Mouse (Mus musculus) cortical plate, adult 2 months (tissue): ENCODE results near the gene Mcm10. TPM values are rescaled to one million over a fixed set of nuclear protein-coding genes. Genes with fewer than 3 reads are reported as not detected.

Experiments
- H3K27ac ChIP-seq: fragments of 200-500 bp; 2 replicates; pipeline ENCODE4 v1.5.1; 2012; ENCODE audit warnings: low read length, control low read depth, inconsistent platforms; ENCODE audit not compliant: insufficient read depth
- H3K4me1 ChIP-seq: fragments of 200-500 bp; 2 replicates; pipeline ENCODE4 v1.6.1; 2011; ENCODE audit warnings: low read length; ENCODE audit not compliant: control insufficient read depth, insufficient read depth
- H3K4me3 ChIP-seq: fragments of 200-500 bp; 2 replicates; pipeline ENCODE4 v1.5.1; 2011; ENCODE audit warnings: mild to moderate bottlenecking, low read length, control low read depth; ENCODE audit not compliant: insufficient read depth
- CTCF ChIP-seq: fragments of 200-500 bp; IDR thresholded peaks from 2 replicates; pipeline ENCODE4 v1.5.1; 2011; ENCODE audit warnings: mild to moderate bottlenecking, control low read depth, low read length; ENCODE audit not compliant: insufficient read depth; ENCODE audit errors: extremely low read depth
- POLR2A ChIP-seq: fragments of 200-500 bp; IDR thresholded peaks from 2 replicates; pipeline ENCODE4 v1.6.1; 2011; ENCODE audit warnings: mild to moderate bottlenecking, low read length, control low read depth; ENCODE audit not compliant: insufficient read depth; ENCODE audit errors: extremely low read depth
- polyA plus RNA-seq: library from polyadenylated mRNA; depleted of rRNA; stranded (reverse); fragments of >200 nt; gene quantifications from 2 replicates; pipeline ENCODE4 v1.2.3, GENCODE M21; 2012

The Mcm10 gene
- polyA plus RNA-seq, 1 experiment = 2.3 TPM

- Histone ChIP-seq H3K4me1 (no peaks in the 10 kb centered on the region; the same call in 1 of the 2 replicates), H3K27ac (no peak overlapping the region), H3K4me3 (no peak overlapping the region)
- TF ChIP-seq CTCF (no peak), POLR2A (no peak)
These were observed 30.3 kb upstream of the Mcm10 start for GRCm38 (mm10) chr2:5042616-5043475.

DNA sequence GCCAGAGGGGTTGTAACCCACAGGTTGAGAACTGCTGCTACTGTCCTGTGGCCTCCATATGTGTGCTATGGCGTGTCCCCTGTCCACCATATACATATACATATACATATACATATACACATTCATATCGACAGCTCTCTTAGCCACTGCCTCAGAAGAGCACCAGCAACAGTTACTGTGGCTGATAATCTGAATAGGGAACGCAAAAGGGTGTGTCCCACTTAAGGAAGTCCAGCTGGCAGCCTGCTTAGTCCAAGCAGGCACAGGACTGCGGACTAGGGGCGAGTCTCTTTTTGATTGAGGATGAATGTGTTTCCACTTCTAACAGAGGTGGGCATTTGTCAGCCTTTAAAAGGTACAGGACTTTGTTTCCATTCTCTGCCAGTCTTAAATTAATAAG lies 29.3 kb upstream of the Mcm10 start:
- H3K4me1 ChIP-seq = no peaks in the 10 kb centered on the region; the same call in 1 of the 2 replicates
- TF ChIP-seq CTCF (no peak), POLR2A (no peak)
- H3K4me3 ChIP-seq = no peak overlapping the region
- H3K27ac ChIP-seq = no peak overlapping the region

DNA sequence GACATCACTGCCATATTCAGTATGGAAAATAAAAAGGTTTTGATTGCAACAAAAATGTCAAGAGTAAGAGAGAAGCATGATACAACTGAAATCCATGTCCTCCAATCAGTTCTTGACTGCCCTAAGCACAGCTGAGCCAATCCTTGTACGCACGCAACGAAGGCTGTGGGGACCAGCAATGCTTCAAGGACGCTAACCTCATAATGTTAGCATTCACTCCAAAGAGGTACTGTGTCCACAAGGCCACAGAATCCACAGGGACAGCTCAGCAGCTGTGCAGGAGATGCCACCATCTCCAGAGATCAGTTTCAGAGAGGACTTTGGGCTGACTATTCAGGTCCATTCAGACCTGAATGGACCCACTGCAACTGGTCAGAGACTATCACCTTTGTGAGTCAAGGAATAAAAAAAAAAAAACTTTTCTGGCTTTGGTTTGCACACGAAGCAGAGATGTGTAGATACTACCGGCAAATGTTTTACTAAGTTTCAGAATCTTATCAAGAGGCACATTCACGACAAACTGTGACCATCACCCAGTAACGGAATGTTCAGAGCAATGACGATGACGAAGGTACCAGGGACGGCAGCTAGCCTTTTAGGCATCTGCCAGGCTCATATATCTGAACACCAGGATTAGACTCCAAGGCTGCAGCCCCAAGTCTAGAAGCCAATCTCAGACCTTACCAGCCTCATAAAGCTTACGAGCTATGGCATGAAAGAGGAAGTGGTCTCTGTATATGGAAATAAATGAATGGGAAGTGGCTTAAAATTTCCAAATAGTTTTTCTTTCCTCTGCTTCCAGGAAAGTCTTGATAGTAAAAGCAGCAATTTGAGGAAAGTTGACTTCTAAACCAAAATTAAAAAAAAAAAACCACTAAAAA lies 27.9 kb upstream of the Mcm10 start:
- H3K4me1 ChIP-seq = peaks cover 1% of the 10 kb centered on the region; the same call in 1 of the 2 replicates
- TF ChIP-seq CTCF (no peak), POLR2A (no peak)
- no peak overlapping the region for H3K4me3 ChIP-seq
- H3K27ac ChIP-seq = no peak overlapping the region

DNA sequence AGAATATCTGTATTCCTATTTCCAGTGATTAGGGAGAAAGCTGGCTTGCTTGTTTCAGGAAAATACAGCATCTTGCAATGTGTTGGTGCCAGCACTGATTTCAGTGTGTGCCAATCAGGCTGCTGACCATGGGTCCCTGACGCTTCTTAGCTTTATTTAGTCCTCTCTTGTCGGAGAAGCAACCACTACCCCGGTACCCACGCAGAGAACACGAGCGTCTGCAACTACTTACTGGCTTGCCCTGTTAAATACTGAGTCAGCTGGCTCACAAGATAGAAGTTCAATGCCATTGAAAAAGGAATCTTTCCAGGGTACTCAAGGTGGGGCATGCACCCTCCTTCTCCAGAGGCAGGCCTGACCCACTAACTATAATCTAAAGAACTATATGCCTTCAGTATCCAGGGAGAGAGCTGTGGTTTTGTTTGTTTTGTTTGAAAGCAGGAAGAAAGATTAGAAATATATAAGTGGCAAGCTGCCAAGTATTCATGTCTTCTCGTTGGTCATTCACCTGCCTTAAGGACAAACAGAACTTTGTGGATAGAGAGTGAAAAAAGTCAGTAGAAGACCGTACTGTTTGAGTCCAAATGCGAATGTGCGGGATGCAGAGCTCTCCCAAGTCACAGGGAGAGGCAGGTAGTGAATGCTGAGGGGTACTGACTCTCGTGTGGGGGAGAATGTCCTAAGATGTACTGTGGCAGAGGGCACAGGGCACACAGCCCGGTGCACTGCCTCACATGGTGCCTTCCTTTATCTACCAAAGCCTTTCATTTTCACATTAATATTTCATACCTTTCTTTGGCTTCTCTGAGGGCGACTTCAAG lies 27.0 kb upstream of the Mcm10 start:
- TF ChIP-seq CTCF = no peak
- no peak for TF ChIP-seq POLR2A
- H3K27ac ChIP-seq = no peak overlapping the region
- peaks cover 1% of the 10 kb centered on the region; the same call in 1 of the 2 replicates for H3K4me1 ChIP-seq
- H3K4me3 ChIP-seq = no peak overlapping the region

DNA sequence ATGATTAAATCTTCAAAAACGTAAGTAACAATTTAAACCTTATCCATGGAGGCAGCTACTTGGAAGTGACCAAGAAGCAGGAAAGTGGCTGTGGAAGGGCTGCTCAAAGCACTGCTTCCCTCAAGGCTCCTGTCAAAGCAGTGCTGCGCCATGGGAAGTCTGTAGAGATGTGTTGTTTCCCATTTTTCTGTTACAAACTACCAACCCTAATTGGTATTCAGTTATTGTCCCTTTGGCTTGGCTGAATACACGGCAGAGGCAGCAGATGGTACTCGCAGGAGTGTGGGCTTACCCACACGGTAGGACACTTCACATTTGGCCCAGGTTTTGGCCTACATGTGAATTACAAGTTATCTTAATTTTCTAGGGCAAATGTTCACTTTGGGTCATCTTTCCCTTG lies 25.7 kb upstream of the Mcm10 start:
- Histone ChIP-seq H3K4me3 (no peak overlapping the region), H3K27ac (no peak overlapping the region), H3K4me1 (peaks cover 3% of the 10 kb centered on the region)
- no peak for TF ChIP-seq CTCF
- no peak for TF ChIP-seq POLR2A

DNA sequence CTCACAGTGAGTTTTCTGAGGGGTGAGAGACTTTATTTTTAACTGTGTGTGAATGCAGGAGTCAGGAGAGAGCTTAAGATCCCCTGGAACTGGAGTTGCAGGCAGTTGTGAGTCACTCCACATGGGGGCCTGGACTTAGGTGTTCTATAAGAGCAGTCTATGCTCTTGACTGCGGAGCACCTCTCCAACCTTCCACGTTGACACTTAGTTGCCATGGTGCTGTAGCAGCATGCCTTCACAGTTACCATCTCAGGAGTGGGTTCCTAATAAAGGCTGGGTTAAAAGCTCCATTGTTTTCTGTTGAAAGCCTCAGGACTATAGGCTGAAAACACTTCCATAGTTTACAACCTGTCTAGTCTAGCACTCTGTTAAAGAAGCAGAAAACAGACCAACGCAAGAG lies 24.8 kb upstream of the Mcm10 start:
- Histone ChIP-seq H3K4me1 (peaks cover 3% of the 10 kb centered on the region), H3K27ac (no peak overlapping the region), H3K4me3 (no peak overlapping the region)
- TF ChIP-seq POLR2A (no peak), CTCF (no peak)

DNA sequence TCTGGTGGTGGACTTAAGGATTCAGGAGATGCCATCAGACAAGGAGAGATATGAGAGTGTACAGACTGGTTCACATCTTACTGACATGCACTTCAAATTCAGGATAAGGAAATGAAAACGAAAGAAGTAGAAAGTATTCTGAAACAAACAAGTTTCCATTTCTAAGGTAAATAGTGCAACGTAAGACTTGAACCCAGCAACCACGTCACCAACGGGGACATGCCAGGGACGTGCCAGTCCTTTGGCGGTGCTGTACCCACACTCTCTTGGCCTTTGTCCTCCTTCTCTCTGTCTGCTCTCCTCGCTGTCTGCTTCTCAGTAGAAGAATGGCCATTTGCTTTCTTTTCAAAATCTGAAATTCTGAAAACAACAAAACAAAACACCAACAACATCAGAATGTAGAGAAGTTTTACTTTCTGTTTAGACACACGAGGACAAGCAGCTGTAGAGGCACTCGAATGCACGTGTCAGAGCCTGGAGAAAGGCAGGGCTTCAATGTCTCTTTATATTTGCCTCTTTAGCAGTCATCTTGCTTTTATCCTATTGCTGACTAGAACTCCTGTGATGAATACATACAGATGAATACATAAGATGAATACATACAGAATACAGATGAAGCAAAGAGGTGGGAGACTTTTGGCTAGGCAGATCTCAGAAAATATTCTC lies 24.0 kb upstream of the Mcm10 start:
- H3K4me1 ChIP-seq = peaks cover 3% of the 10 kb centered on the region
- no peak overlapping the region for H3K4me3 ChIP-seq
- no peak overlapping the region for H3K27ac ChIP-seq
- TF ChIP-seq POLR2A (no peak), CTCF (no peak)

DNA sequence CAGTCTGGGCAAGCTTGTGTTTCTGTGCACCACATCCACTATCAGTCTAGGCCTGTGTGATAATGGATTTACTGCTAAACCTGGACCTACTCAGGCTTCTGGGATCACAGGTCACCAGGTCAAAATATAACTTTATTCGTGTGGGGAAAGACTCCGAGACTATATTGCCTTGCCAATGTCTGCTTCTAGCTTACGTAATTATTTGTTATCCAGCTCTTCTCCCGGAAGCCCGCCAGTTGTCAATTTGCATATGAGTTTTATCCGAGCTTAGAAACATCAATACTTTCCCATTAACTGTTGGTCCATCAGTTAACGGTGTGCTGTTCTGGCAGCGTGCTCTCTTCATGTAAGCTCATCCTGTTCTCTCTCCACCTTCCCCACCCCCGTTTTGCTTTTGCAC lies 22.6 kb upstream of the Mcm10 start:
- H3K4me1 ChIP-seq = peaks cover 3% of the 10 kb centered on the region
- no peak overlapping the region for H3K27ac ChIP-seq
- no peak overlapping the region for H3K4me3 ChIP-seq
- TF ChIP-seq POLR2A (no peak), CTCF (no peak)

GRCm38 (mm10) chr2:5034801-5035200 lies 22.2 kb upstream of the Mcm10 start:
- TF ChIP-seq POLR2A (no peak), CTCF (no peak)
- Histone ChIP-seq H3K4me1 (peaks cover 3% of the 10 kb centered on the region), H3K4me3 (no peak overlapping the region), H3K27ac (no peak overlapping the region)
